Mouse (Mus musculus) left cerebral cortex, adult 6 months (tissue): ENCODE results near the gene Il1b. TPM values are rescaled to one million over a fixed set of nuclear protein-coding genes. Genes with fewer than 3 reads are reported as not detected.

Experiments used
- long read RNA-seq, 2 experiments: library from polyadenylated mRNA; unstranded; transcript quantifications; one replicate each; pipeline ENCODE4 v2.0.0; 2019 to 2020
- polyA plus RNA-seq: library from polyadenylated mRNA; unstranded; fragments of <200 nt; fragmentation: Nextera tagmentation; gene quantifications from 2 replicates; pipeline ENCODE4 v1.2.3, GENCODE M21; 2021

The Il1b gene
- 0.53 and 1.1 TPM in 2 replicates for polyA plus RNA-seq
- long read RNA-seq, experiment 1, partial matches to known transcripts, result 2 of 2 reads
- long read RNA-seq, experiment 1, other reads (novel, unspliced or antisense), result 0 of 2 reads
- long read RNA-seq, experiment 2, result 0 reads

DNA sequence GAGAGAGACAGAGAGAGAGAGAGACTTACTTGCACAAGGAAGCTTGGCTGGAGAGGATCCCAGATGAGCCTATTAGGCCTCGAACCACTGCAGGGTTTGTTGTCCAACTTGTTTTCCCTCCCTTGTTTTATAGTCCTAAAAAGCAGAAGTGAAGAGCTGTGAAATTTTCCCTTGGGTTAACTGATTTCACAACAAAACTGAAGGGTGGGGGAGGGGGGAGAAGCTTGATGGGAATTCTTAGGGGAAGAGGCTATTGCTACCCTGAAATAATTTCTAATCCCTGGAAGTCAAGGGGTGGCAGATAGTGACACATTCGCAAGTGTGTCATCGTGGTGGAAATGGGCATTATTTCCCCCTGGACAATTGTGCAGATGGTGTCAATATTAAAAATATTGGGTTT is at the start of gene Il1b:
TSS of gene Il1b (minus strand) at position 101 of the 400 bp plus-strand sequence.

Other genes starting within 250 kb of the Il1b start
- gene Chchd5, start 241.4 kb downstream of the Il1b start, polyA plus RNA-seq, result 22.4 and 25.1 TPM in 2 replicates
- 18.7 and 24.3 TPM in 2 replicates for gene Slc20a1, start 172.4 kb downstream of the Il1b start, polyA plus RNA-seq
- gene Ckap2l, start 73.9 kb downstream of the Il1b start, polyA plus RNA-seq, result 0.12 and 0.28 TPM in 2 replicates
- 0.24 and 0.32 TPM in 2 replicates for gene Il1a, start 61.2 kb downstream of the Il1b start, polyA plus RNA-seq
- gene F830045P16Rik, start 165.5 kb upstream of the Il1b start, polyA plus RNA-seq, result not detected in 2 replicates
- gene Sirpa, start 221.7 kb upstream of the Il1b start, polyA plus RNA-seq, result 144 and 156 TPM in 2 replicates